Mouse (Mus musculus) gastrocnemius, adult 8-10 months (tissue): ENCODE results near the gene Cldn34b4. TPM values are rescaled to one million over a fixed set of nuclear protein-coding genes. Genes with fewer than 3 reads are reported as not detected.

Source experiments
- DNase-seq, 2 experiments: peaks; one replicate each; pipeline ENCODE4 v3.0.0; 2022; ENCODE audit warnings: low spot score in 2 of 2
- total RNA-seq, 4 experiments: library from RNA; stranded (reverse); gene quantifications; 2 replicates each; pipeline ENCODE4 v1.2.4; 2022

Cldn34b4 gene
- total RNA-seq, result not detected

DNA sequence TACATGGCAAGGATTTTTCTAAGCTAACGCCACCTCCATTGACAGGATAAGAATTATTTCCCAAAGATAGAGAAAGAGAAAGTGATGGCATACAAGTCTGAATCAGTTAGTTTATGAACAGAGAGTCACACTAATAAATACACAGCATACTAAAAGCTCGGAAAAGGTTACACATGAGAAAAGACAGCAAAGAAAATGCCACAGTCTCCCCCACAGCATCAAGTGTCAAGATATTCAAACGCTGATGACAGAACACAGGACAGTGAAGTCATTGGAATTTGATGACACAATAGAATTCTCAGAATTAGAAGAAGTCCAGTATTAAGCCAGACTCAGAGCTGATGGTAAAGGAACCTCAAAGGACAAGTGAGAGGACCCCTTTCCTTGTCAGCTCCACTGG lies at the start of gene Cldn34b4:
Cldn34b4 (plus strand) TSS at position 301 of the 400 bp plus-strand sequence.
- no peak for DNase-seq

Other genes with a start within 250 kb of the Cldn34b4 start
- gene Cldn34b3, start 129.0 kb upstream of the Cldn34b4 start, total RNA-seq, result not detected
- not detected for gene Cldn34d, start 209.6 kb downstream of the Cldn34b4 start, total RNA-seq